In genomic region chr16:49939376-49939775, GRCm38 (mm10) we compare ENCODE assay signal across 20 mouse cellular contexts.
A peak's percentile ranks its signal among the peaks of the same experiment; 100 is the strongest.
DNase-seq lines count a peak whose midpoint lies in the region; TF ChIP-seq lines count a peak whose summit lies in the region.
"Had no signal": no experiment of that assay in that cellular context is flagged by ENCODE, and none has a peak within 500 bp of the region (broad histone marks: within the 10 kb centered on the region; RNA-seq: fewer than 3 reads in every experiment).

No protein-coding gene starts in this region.

- no peaks in the 10 kb centered on the region for H3K79me2 ChIP-seq in C2C12 (ENCODE audit: control insufficient read depth, insufficient read depth)

- DNase-seq in left cerebral cortex, adult 18-20 months (ENCODE audit: low spot score in 2 of 2): no peak
- no peak for DNase-seq in layer of hippocampus, postnatal 36 days
- no peak for DNase-seq in gastrocnemius, postnatal 4 days (ENCODE audit: low spot score in 2 of 2)
- DNase-seq: adrenal gland, adult 8-10 months; adrenal gland, postnatal 14 days; B cell, adult 2 months; cerebellum, adult 11-12 months; cerebellum, adult 2 months; cerebellum, adult 9-10 months; cerebellum, postnatal 10 days; cerebellum, postnatal 25 days had no signal

- no peak overlapping the region for H3ac ChIP-seq in C2C12 (ENCODE audit: control insufficient read depth, insufficient read length, low read depth)

- no peaks in the 10 kb centered on the region for H3K36me3 ChIP-seq in C2C12 (ENCODE audit: control insufficient read depth, insufficient read depth)
- H3K36me3 ChIP-seq: embryonic facial prominence, embryonic 10.5 days; embryonic facial prominence, embryonic 12.5 days; forebrain, embryonic 10.5 days; forebrain, embryonic 12.5 days; G1E had no signal

- no peaks in the 10 kb centered on the region for H3K27me3 ChIP-seq in C2C12 (ENCODE audit: control insufficient read depth, insufficient read depth, insufficient read length)
- H3K27me3 ChIP-seq: embryonic facial prominence, embryonic 12.5 days; forebrain, embryonic 12.5 days; Patski had no signal

- H3K4me1 ChIP-seq in embryonic fibroblast, embryonic 13.5 days (ENCODE audit: control insufficient read depth, insufficient read depth, low read length): peaks cover 18% of the 10 kb centered on the region

- no peak overlapping the region for H3K4me3 ChIP-seq in C2C12 (ENCODE audit: insufficient read depth, poor library complexity, severe bottlenecking)
- no peak overlapping the region for H3K4me3 ChIP-seq in embryonic fibroblast, embryonic 13.5 days (ENCODE audit: insufficient read depth, low read length)
- H3K4me3 ChIP-seq: embryonic facial prominence, embryonic 10.5 days; embryonic facial prominence, embryonic 12.5 days; erythroblast, embryonic 14.5 days; forebrain, embryonic 10.5 days; forebrain, embryonic 12.5 days had no signal

- H3K27ac ChIP-seq in embryonic fibroblast, embryonic 13.5 days (ENCODE audit: insufficient read depth, low read length): peak overlapping the region; percentile 64
- H3K27ac ChIP-seq: embryonic facial prominence, embryonic 10.5 days; embryonic facial prominence, embryonic 12.5 days; forebrain, embryonic 10.5 days; forebrain, embryonic 12.5 days had no signal

- H3K79me3 ChIP-seq in C2C12 (ENCODE audit: low read depth): no peaks in the 10 kb centered on the region

- no peak for TF ChIP-seq POLR2A in embryonic fibroblast, embryonic 13.5 days (IDR thresholded peaks at IDR 0.05; ENCODE audit: low read depth, low read length)

- TF ChIP-seq CTCF in C2C12 (IDR thresholded peaks at IDR 0.05; ENCODE audit: control insufficient read depth, insufficient read depth, insufficient read length): no peak
- TF ChIP-seq CTCF in embryonic fibroblast, embryonic 13.5 days (IDR thresholded peaks at IDR 0.05; ENCODE audit: borderline replicate concordance, insufficient read depth, low read length): no peak

TF ChIP-seq in C2C12, 6 proteins besides CTCF, POLR2A, EP300 and RAD21:
- TF ChIP-seq MAX (IDR thresholded peaks at IDR 0.05) (peak; percentile 16), USF1 (IDR thresholded peaks at IDR 0.05; ENCODE audit: low read depth) (peak; percentile 66), CEBPB (IDR thresholded peaks at IDR 0.05; ENCODE audit: low read depth) (no peak)
